10 mouse cellular contexts compared by ENCODE assay signal in genomic region chr3:60407906-60408305, GRCm38 (mm10).
DNase-seq lines count a peak whose midpoint lies in the region; ATAC-seq lines count a peak whose summit lies in the region.
"Had no signal": no experiment of that assay in that cellular context is flagged by ENCODE, and none has a peak within 500 bp of the region (broad histone marks: within the 10 kb centered on the region; RNA-seq: fewer than 3 reads in every experiment).

No protein-coding gene starts in this region.

- no peaks in the 10 kb centered on the region for H3K36me3 ChIP-seq in forebrain, embryonic 11.5 days (ENCODE audit: control insufficient read depth, insufficient read depth, low read length)
- H3K36me3 ChIP-seq: embryonic facial prominence, embryonic 13.5 days; G1E had no signal

- H3K4me2 ChIP-seq in forebrain, embryonic 11.5 days (ENCODE audit: low read depth, low read length, severe bottlenecking), result no peak overlapping the region

- H3K9ac ChIP-seq in forebrain, embryonic 11.5 days (ENCODE audit: low read length), result no peak overlapping the region
- H3K9ac ChIP-seq: embryonic facial prominence, embryonic 13.5 days had no signal

- WGBS in forebrain, embryonic 11.5 days, result 74% methylated on average over 1 of the region's 1 CpGs

- no peak overlapping the region for H3K4me3 ChIP-seq in forebrain, embryonic 11.5 days (ENCODE audit: low read depth, low read length)

- no peak overlapping the region for H3K27ac ChIP-seq in forebrain, embryonic 11.5 days (ENCODE audit: low read depth, low read length)

- no peaks in the 10 kb centered on the region for H3K27me3 ChIP-seq in forebrain, embryonic 11.5 days (ENCODE audit: control insufficient read depth, insufficient read depth, low read length)
- H3K27me3 ChIP-seq: embryonic facial prominence, embryonic 13.5 days had no signal

- H3K9me3 ChIP-seq in forebrain, embryonic 11.5 days (ENCODE audit: control insufficient read depth, low read length), result no peaks in the 10 kb centered on the region
- H3K9me3 ChIP-seq: embryonic facial prominence, embryonic 13.5 days; G1E had no signal

- peak; percentile 58; the same call in 1 of the 2 replicates for ATAC-seq in erythroblast, adult 5-6 weeks (replicated peaks; ENCODE audit: low FRiP score, poor library complexity, severe bottlenecking)
- peak; percentile 68 for ATAC-seq in megakaryocyte, adult 5-6 weeks (ENCODE audit: poor library complexity, severe bottlenecking)
- ATAC-seq in forebrain, embryonic 11.5 days (replicated peaks; ENCODE audit: low FRiP score), result no peak
- ATAC-seq: hindbrain, embryonic 16.5 days had no signal

- H3K4me1 ChIP-seq in forebrain, embryonic 11.5 days (replicated peaks; ENCODE audit: control insufficient read depth, insufficient read depth, low read length), result no peaks in the 10 kb centered on the region

- DNase-seq in 416B (ENCODE audit: low read depth), result peak; percentile 56
- peak; percentile 59 for DNase-seq in CD4-positive, CD25-positive, alpha-beta regulatory T cell, adult 2 months (ENCODE audit: low read depth, low spot score)
- no peak for DNase-seq in adrenal gland, adult (ENCODE audit: inconsistent age in 2 of 2, low spot score in 1 of 2)
- no peak for DNase-seq in ovary, postnatal 14 days (ENCODE audit: low spot score)
- DNase-seq in forebrain, embryonic 11.5 days (ENCODE audit: low spot score), result no peak

Comparison
In these comparisons a context has a peak if more than half of its experiments do, and no peak if none do; other contexts are left out.
1. DNase-seq: peak in 416B (single experiment) and CD4-positive, CD25-positive, alpha-beta regulatory T cell, adult 2 months (single experiment); none in adrenal gland, adult (0 of 2), ovary, postnatal 14 days (single experiment) and forebrain, embryonic 11.5 days (single experiment).